Mouse (Mus musculus) right cerebral cortex, adult 18-20 months (tissue): ENCODE results near the gene H2al1j.
"Not testable (repeated sequence)": the region's sequence is repeated elsewhere in the genome, so short reads cannot be mapped to it uniquely, and the experiment has no call there.

Source experiments
- DNase-seq: peaks from one replicate; pipeline ENCODE4 v3.0.0; 2022; ENCODE audit warnings: mixed read lengths

The H2al1j gene

GRCm38 (mm10) chrX:11327522-11327921, at the start of gene H2al1j:
H2al1j (plus strand) TSS chrX:11327822.
- not testable (repeated sequence) for DNase-seq

- peak; percentile 3 for DNase-seq
Measured at GRCm38 (mm10) chrX:11280741-11281140, 46.9 kb upstream of the H2al1j start.

- DNase-seq: no peak
Measured at GRCm38 (mm10) chrX:11288306-11288882, 39.2 kb upstream of the H2al1j start.

GRCm38 (mm10) chrX:11289244-11289643, 38.4 kb upstream of the H2al1j start:
- no peak for DNase-seq

GRCm38 (mm10) chrX:11298957-11299356, 28.7 kb upstream of the H2al1j start, which contains the start of gene H2al1a:
H2al1a (plus strand) TSS chrX:11299257.
- not testable (repeated sequence) for DNase-seq

- DNase-seq: not testable (repeated sequence)
Measured at GRCm38 (mm10) chrX:11302132-11302531, 25.5 kb upstream of the H2al1j start, which contains the start of gene H2al1b. H2al1b (plus strand) TSS chrX:11302432.

- not testable (repeated sequence) for DNase-seq
Measured at GRCm38 (mm10) chrX:11305355-11305754, 22.3 kb upstream of the H2al1j start, which contains the start of gene H2al1c. H2al1c (plus strand) TSS chrX:11305655.

- DNase-seq: not testable (repeated sequence)
Measured at GRCm38 (mm10) chrX:11308524-11308923, 19.1 kb upstream of the H2al1j start, which contains the start of gene H2al1d. H2al1d (plus strand) TSS chrX:11308824.

GRCm38 (mm10) chrX:11311634-11312033, 16.0 kb upstream of the H2al1j start, which contains the start of gene H2al1e:
H2al1e (plus strand) TSS chrX:11311934.
- not testable (repeated sequence) for DNase-seq

GRCm38 (mm10) chrX:11314858-11315257, 12.8 kb upstream of the H2al1j start, which contains the start of gene H2al1f:
H2al1f (plus strand) TSS chrX:11315158.
- DNase-seq: not testable (repeated sequence)

- not testable (repeated sequence) for DNase-seq
Measured at GRCm38 (mm10) chrX:11317956-11318355, 9.7 kb upstream of the H2al1j start, which contains the start of gene H2al1g. H2al1g (plus strand) TSS chrX:11318256.

- DNase-seq: not testable (repeated sequence)
Measured at GRCm38 (mm10) chrX:11321192-11321591, 6.4 kb upstream of the H2al1j start, which contains the start of gene H2al1h. H2al1h (plus strand) TSS chrX:11321492.

- not testable (repeated sequence) for DNase-seq
Measured at GRCm38 (mm10) chrX:11324359-11324758, 3.3 kb upstream of the H2al1j start, which contains the start of gene H2al1i. H2al1i (plus strand) TSS chrX:11324659.

GRCm38 (mm10) chrX:11345762-11346161, 18.1 kb downstream of the H2al1j start:
- peak; percentile 6 for DNase-seq

- no peak for DNase-seq
Measured at GRCm38 (mm10) chrX:11346756-11347155, 19.1 kb downstream of the H2al1j start.

GRCm38 (mm10) chrX:11360823-11361222, 33.2 kb downstream of the H2al1j start:
- DNase-seq: no peak

GRCm38 (mm10) chrX:11361261-11361660, 33.6 kb downstream of the H2al1j start:
- DNase-seq: no peak

GRCm38 (mm10) chrX:11363890-11364289, 36.3 kb downstream of the H2al1j start:
- DNase-seq: no peak

- no peak for DNase-seq
Measured at GRCm38 (mm10) chrX:11365151-11365550, 37.5 kb downstream of the H2al1j start.
